ENCODE assay signal across 8 mouse cellular contexts in the genomic region with DNA sequence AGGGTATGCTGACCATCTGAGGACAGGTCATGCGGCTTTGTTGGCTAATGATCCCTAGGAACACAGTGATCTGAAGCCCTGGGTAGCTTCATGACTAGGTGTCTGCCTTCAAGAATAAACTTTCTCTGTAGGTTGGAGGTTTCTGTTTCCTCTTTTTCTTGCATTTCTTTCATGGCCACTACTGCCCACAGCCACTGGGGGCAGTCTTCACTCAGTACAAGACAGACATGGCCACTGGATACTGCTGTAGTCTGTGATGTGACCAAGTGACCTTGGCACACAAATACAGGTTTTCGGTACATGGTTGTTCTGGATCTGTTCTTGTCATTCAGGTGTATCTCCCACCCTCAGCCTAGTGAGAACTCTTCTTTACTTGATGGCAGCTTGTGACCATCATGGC. TPM values are rescaled to one million over a fixed set of nuclear protein-coding genes. Genes with fewer than 3 reads are reported as not detected.
DNase-seq lines count a peak whose midpoint lies in the region; ATAC-seq and TF ChIP-seq lines count a peak whose summit lies in the region.

No protein-coding gene starts in this region.

- peak; percentile 72 for TF ChIP-seq CTCF in kidney, adult 2 months (conservative IDR thresholded peaks at IDR 0.05; ENCODE audit: insufficient read depth, insufficient read length, low read depth, low read length)

- in situ Hi-C loops in ES-E14 (cut with MboI; ENCODE audit: low sequenced_read_pairs in 2 of 2, unreplicated experiment in 2 of 2), result no loop called here

- H3K4me1 ChIP-seq in kidney, adult 2 months (ENCODE audit: control insufficient read depth, insufficient read depth, low read length), result no peaks in the 10 kb centered on the region
- no peaks in the 10 kb centered on the region for H3K4me1 ChIP-seq in kidney, embryonic 15.5 days
- no peaks in the 10 kb centered on the region for H3K4me1 ChIP-seq in ES-E14 (ENCODE audit: control insufficient read depth in 2 of 2, insufficient read depth in 2 of 2, low read length in 2 of 2, poor library complexity in 1 of 2)

- no peak overlapping the region for H3K4me3 ChIP-seq in kidney, adult 2 months (ENCODE audit: insufficient read depth, low read depth, low read length)
- no peak overlapping the region for H3K4me3 ChIP-seq in kidney, embryonic 15.5 days (replicated peaks)
- no peak overlapping the region for H3K4me3 ChIP-seq in ES-E14 (ENCODE audit: insufficient read depth in 1 of 2, low read depth in 1 of 2, low read length in 2 of 2, poor library complexity in 1 of 2, severe bottlenecking in 1 of 2)

- no peak overlapping the region for H3K27ac ChIP-seq in kidney, adult 2 months (ENCODE audit: insufficient read depth, low read depth, low read length)
- H3K27ac ChIP-seq in kidney, embryonic 15.5 days, result no peak overlapping the region
- H3K27ac ChIP-seq in ES-E14 (ENCODE audit: insufficient read depth, low read depth, low read length, poor library complexity, severe bottlenecking), result no peak overlapping the region

- TF ChIP-seq POLR2A in kidney, adult 2 months (IDR thresholded peaks at IDR 0.05; ENCODE audit: low read depth, low read length), result no peak

- peak; percentile 32 for DNase-seq in kidney, adult 2 months
- DNase-seq in ES-E14 (ENCODE audit: low read depth, low spot score), result peak; percentile 21
- peak; percentile 41 for DNase-seq in cerebellum, adult 11 months
- DNase-seq in heart, postnatal 36 days, result no peak

- ATAC-seq in kidney, embryonic 15.5 days (replicated peaks; ENCODE audit: low FRiP score), result no peak
- ATAC-seq in inflammation-experienced regulatory T-cells, adult 6 months, result peak; percentile 58
- peak; percentile 74 for ATAC-seq in monocyte, adult 5-6 weeks (replicated peaks; ENCODE audit: insufficient number of reproducible peaks, low FRiP score, low TSS enrichment, poor library complexity, severe bottlenecking)
- no peak for ATAC-seq in frontal cortex, adult (ENCODE audit: low TSS enrichment)

- no peaks in the 10 kb centered on the region for H3K27me3 ChIP-seq in kidney, adult 2 months (replicated peaks; ENCODE audit: control insufficient read depth, insufficient read depth, low read length)
- H3K27me3 ChIP-seq in kidney, embryonic 15.5 days, result no peaks in the 10 kb centered on the region

- H3K4me2 ChIP-seq in kidney, embryonic 15.5 days, result no peak overlapping the region

- H3K36me3 ChIP-seq in kidney, adult 2 months (ENCODE audit: control insufficient read depth, insufficient read depth, low read length), result peaks cover 13% of the 10 kb centered on the region; the same call in 1 of the 2 replicates
- peaks cover 78% of the 10 kb centered on the region for H3K36me3 ChIP-seq in kidney, embryonic 15.5 days
- H3K36me3 ChIP-seq in ES-E14 (ENCODE audit: control insufficient read depth, insufficient read depth, low read length, poor library complexity, severe bottlenecking), result peaks cover 15% of the 10 kb centered on the region

- intact Hi-C loops in heart, postnatal 36 days (cut with DNase I), result no loop called here

- H3K9me3 ChIP-seq in kidney, embryonic 15.5 days (replicated peaks), result no peaks in the 10 kb centered on the region
- H3K9me3 ChIP-seq in ES-E14 (ENCODE audit: control insufficient read depth, insufficient read depth, low read depth, low read length), result no peaks in the 10 kb centered on the region

- H3K9ac ChIP-seq in kidney, embryonic 15.5 days, result no peak overlapping the region
- H3K9ac ChIP-seq in ES-E14 (ENCODE audit: insufficient read depth, low read depth, low read length, poor library complexity, severe bottlenecking), result no peak overlapping the region

- 92% methylated on average over 2 of the region's 2 CpGs for WGBS in kidney, adult 2 months
- WGBS in kidney, embryonic 15.5 days, result 95% methylated on average over 2 of the region's 2 CpGs

TF ChIP-seq in ES-E14, 5 proteins besides CTCF, POLR2A, EP300 and RAD21:
- TF ChIP-seq CHD2 (IDR thresholded peaks at IDR 0.05; ENCODE audit: low read depth, low read length), result no peak
- 0 out of 2 replicates have a peak, but pooled peaks have one; percentile 8 for TF ChIP-seq ZC3H11A (IDR thresholded peaks at IDR 0.05; ENCODE audit: borderline replicate concordance, low read depth, low read length)

RNA-seq across cellular contexts. Expression of gene Pcgf3, which starts 24.2 kb away (rescaled TPM):
- polyA plus RNA-seq in kidney, adult 2 months (2012; rRNA removed), result 9.0 and 10.2 TPM in 2 replicates
- 19.0 and 21.4 TPM in 2 replicates for polyA plus RNA-seq in kidney, embryonic 15.5 days (2015; fragmentation: Nextera tagmentation; extraction: Ambion mirVana)
- total RNA-seq in ES-E14 (2012; rRNA removed), result 29.1 and 29.6 TPM in 2 replicates
- 1 to 10 TPM; 3.5 to 5.8 (median 4.9) TPM for polyA plus RNA-seq in inflammation-experienced regulatory T-cells, adult 6 months (2017; shearing (Covaris generic))
- total RNA-seq in monocyte, adult 5-6 weeks (2017), result 10.9 to 18.0 TPM (median 12.9 TPM) in 3 replicates
- 10 to 100 TPM; 27.2 to 30.8 TPM for total RNA-seq in heart, postnatal 36 days (2021)

RNA-seq across cellular contexts. Expression of gene Mfsd7a, which starts 36.5 kb away (rescaled TPM):
- polyA plus RNA-seq in kidney, adult 2 months (2012; rRNA removed), result 5.0 and 5.3 TPM in 2 replicates
- polyA plus RNA-seq in kidney, embryonic 15.5 days (2015; fragmentation: Nextera tagmentation; extraction: Ambion mirVana), result 0.58 and 0.70 TPM in 2 replicates
- total RNA-seq in ES-E14 (2012; rRNA removed), result 0.36 and 0.79 TPM in 2 replicates
- not detected for polyA plus RNA-seq in inflammation-experienced regulatory T-cells, adult 6 months (2017; shearing (Covaris generic))
- total RNA-seq in monocyte, adult 5-6 weeks (2017), result 0.29 to 0.64 TPM (median 0.49 TPM) in 3 replicates
- 1 to 10 TPM; 1.6 to 2.0 TPM for total RNA-seq in heart, postnatal 36 days (2021)

RNA-seq across cellular contexts. Expression of gene Atp5k, which starts 51.0 kb away (rescaled TPM):
- polyA plus RNA-seq in kidney, adult 2 months (2012; rRNA removed), result 103 and 172 TPM in 2 replicates
- 446 and 492 TPM in 2 replicates for polyA plus RNA-seq in kidney, embryonic 15.5 days (2015; fragmentation: Nextera tagmentation; extraction: Ambion mirVana)
- 510 and 685 TPM in 2 replicates for total RNA-seq in ES-E14 (2012; rRNA removed)
- polyA plus RNA-seq in inflammation-experienced regulatory T-cells, adult 6 months (2017; shearing (Covaris generic)), result 100 to 1,000 TPM; 180 to 317 (median 253) TPM
- total RNA-seq in monocyte, adult 5-6 weeks (2017), result 120 to 243 TPM (median 230 TPM) in 3 replicates
- total RNA-seq in heart, postnatal 36 days (2021), result 1,000 to 10,000 TPM; 1,119 to 1,132 TPM

Comparison
In these comparisons a context has a peak if more than half of its experiments do, and no peak if none do; other contexts are left out.
1. DNase-seq: peak in kidney, adult 2 months (single experiment), ES-E14 (single experiment) and cerebellum, adult 11 months (single experiment); none in heart, postnatal 36 days (0 of 2).
2. ATAC-seq: peak in inflammation-experienced regulatory T-cells, adult 6 months (single experiment) and monocyte, adult 5-6 weeks (single experiment); none in kidney, embryonic 15.5 days (single experiment) and frontal cortex, adult (single experiment).